Mouse (Mus musculus): Measurements from ENCODE around the gene Bicc1.

- no peak for TF ChIP-seq CTCF (IDR thresholded peaks at IDR 0.05; ENCODE audit: low read depth)
- TF ChIP-seq EP300 (IDR thresholded peaks at IDR 0.05; ENCODE audit: low read depth), result no peak
These were observed 2.9 kb downstream of the Bicc1 start for GRCm38 (mm10) chr10:71156569-71156968.
